Mouse (Mus musculus) neural tube, embryonic 14.5 days (tissue): ENCODE measurements around the gene Neurog1. TPM values are rescaled to one million over a fixed set of nuclear protein-coding genes. Genes with fewer than 3 reads are reported as not detected.

Source experiments
- ATAC-seq: fragments of 200-750 bp; cut with Nextera tagmentation; 2 replicates; pipeline ENCODE4 v1.8.0; 2017; ENCODE audit warnings: low read depth, mild to moderate bottlenecking, moderate TSS enrichment, moderate library complexity
- H3K27ac ChIP-seq: fragments of 300-500 bp; sonication (generic); 2 replicates; pipeline ENCODE4 v1.5.1; 2014; ENCODE audit warnings: low read depth, mild to moderate bottlenecking, control low read depth, low read length, moderate library complexity, mixed read lengths
- H3K27me3 ChIP-seq: fragments of 300-500 bp; sonication (generic); 2 replicates; pipeline ENCODE4 v1.6.1; 2014; ENCODE audit warnings: low read length; ENCODE audit not compliant: control insufficient read depth, insufficient read depth
- H3K36me3 ChIP-seq: fragments of 300-500 bp; sonication (generic); 2 replicates; pipeline ENCODE4 v1.6.1; 2014; ENCODE audit warnings: low read length, mixed read lengths; ENCODE audit not compliant: control insufficient read depth, insufficient read depth
- H3K4me1 ChIP-seq: fragments of 300-500 bp; sonication (generic); 2 replicates; pipeline ENCODE4 v1.6.1; 2014; ENCODE audit warnings: low read length; ENCODE audit not compliant: control insufficient read depth, insufficient read depth
- H3K4me2 ChIP-seq: fragments of 300-500 bp; sonication (generic); 2 replicates; pipeline ENCODE4 v1.6.1; 2014; ENCODE audit warnings: mild to moderate bottlenecking, low read depth, low read length, control low read depth
- H3K4me3 ChIP-seq: fragments of 300-500 bp; sonication (generic); 2 replicates; pipeline ENCODE4 v1.5.1; 2014; ENCODE audit warnings: low read depth, low read length, control low read depth, mixed read lengths
- H3K9ac ChIP-seq: fragments of 300-500 bp; sonication (generic); replicated peaks from 2 replicates; pipeline ENCODE4 v1.6.1; 2014; ENCODE audit warnings: low read depth, mild to moderate bottlenecking, control low read depth, low read length, mixed read lengths
- H3K9me3 ChIP-seq: fragments of 300-500 bp; sonication (generic); 2 replicates; pipeline ENCODE4 v1.6.1; 2016; ENCODE audit warnings: low read length; ENCODE audit not compliant: control insufficient read depth
- WGBS: fragments of 180-500 bp; shearing (Covaris S2); extraction: QIAGEN DNeasy Blood & Tissue Kit; methylation state at CpG from one replicate; pipeline ENCODE4 v1.1.7; 2014; 5-methylcytosine and 5-hydroxymethylcytosine counted together
- polyA plus RNA-seq: library from polyadenylated mRNA; unstranded; fragments of >200 nt; fragmentation: Nextera tagmentation; extraction: Ambion mirVana; gene quantifications from 2 replicates; pipeline ENCODE4 v1.2.1, GENCODE M21; 2014

Neurog1 gene
- polyA plus RNA-seq, 1 experiment from 2014 or later: 0.16 TPM

DNA sequence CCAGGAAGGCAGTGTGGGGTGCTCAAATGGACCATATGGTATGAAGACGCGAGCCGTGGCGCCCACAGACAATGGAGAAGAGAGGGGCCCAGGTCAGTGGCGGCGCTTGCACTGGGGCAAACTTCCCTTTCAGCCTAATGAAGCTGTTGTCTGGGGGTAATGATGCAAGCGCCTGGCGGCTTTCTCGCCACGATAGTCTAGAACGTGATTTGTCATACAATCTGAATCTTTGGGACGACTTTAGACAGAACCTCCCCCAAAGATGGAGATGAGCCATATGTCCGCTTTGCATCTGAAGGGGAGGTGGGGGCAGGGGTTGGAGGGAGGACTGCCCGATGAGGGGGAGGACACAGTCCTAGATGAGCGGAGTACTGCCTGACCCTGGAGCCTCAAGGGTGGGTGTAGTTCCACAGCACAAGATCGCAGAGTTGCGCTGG, 8.4 kb upstream of the Neurog1 start:
- Histone ChIP-seq H3K4me3 (no peak overlapping the region), H3K27ac (no peak overlapping the region), H3K27me3 (peaks cover 69% of the 10 kb centered on the region), H3K9me3 (no peaks in the 10 kb centered on the region), H3K9ac (no peak overlapping the region), H3K36me3 (no peaks in the 10 kb centered on the region), H3K4me1 (0 out of 2 replicates have a peak, but pooled peaks cover 3% of the 10 kb centered on the region), H3K4me2 (no peak overlapping the region)
- peak; percentile 9; the same call in 1 of the 2 replicates for ATAC-seq
- WGBS: 0% methylated on average over 17 of the region's 17 CpGs

- Histone ChIP-seq H3K27ac (no peak overlapping the region), H3K9me3 (no peaks in the 10 kb centered on the region), H3K4me1 (0 out of 2 replicates have a peak, but pooled peaks cover 3% of the 10 kb centered on the region), H3K36me3 (no peaks in the 10 kb centered on the region), H3K9ac (no peak overlapping the region), H3K27me3 (peaks cover 72% of the 10 kb centered on the region), H3K4me3 (no peak overlapping the region), H3K4me2 (no peak overlapping the region)
- WGBS: 4% methylated on average over 5 of the region's 5 CpGs
- no peak for ATAC-seq
These were observed 7.9 kb upstream of the Neurog1 start for GRCm38 (mm10) chr13:56259926-56260250.

GRCm38 (mm10) chr13:56259021-56259925, 7.3 kb upstream of the Neurog1 start:
- ATAC-seq: no peak
- Histone ChIP-seq H3K9me3 (no peaks in the 10 kb centered on the region), H3K4me2 (peak overlapping the region; percentile 50), H3K4me1 (0 out of 2 replicates have a peak, but pooled peaks cover 3% of the 10 kb centered on the region), H3K36me3 (no peaks in the 10 kb centered on the region), H3K27me3 (peaks cover 71% of the 10 kb centered on the region), H3K4me3 (peak overlapping the region; percentile 24), H3K27ac (no peak overlapping the region), H3K9ac (no peak overlapping the region)
- WGBS: under 1% methylated on average over 49 of the region's 55 CpGs

DNA sequence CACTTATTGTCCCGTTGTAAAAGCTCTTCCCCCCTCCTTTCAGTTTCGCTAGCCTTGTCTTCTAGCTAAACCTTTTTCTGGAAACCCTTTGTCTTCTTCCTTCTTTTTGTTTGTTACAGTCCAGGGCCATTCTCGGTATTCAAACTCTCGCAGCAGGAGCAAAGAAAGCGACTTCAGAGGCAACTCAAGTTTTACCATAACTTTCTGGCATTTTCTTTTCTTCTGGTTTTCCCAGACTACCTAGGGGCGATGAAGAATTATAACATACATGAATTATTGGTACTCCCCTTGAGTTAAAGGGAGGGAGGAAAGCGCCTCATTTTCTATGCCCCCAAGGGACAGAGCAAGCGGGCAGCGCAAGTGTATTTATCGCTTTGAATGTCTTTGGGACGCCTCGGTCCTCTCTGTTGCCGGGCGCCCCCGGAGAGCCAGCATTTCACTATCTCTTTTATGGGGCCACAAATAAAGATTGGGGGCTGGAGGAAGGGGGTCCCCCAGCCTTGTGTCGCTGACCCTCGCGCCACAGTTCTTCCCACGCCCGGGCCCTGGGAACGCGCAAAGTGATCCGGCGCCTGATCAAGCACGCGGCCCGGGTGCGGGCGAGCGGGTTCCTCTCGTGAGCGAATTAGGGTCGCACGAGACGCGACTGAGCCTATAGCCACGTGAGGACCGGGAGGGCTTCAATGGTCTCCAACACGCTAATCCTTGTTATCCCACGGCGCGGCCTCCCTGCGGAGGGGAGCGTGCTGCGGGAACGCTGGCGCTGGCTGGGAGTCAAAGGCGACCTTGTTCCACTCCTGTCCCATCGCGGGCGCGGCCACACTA, 6.4 kb upstream of the Neurog1 start:
- no peaks in the 10 kb centered on the region for H3K9me3 ChIP-seq
- WGBS: under 1% methylated on average over 52 of the region's 52 CpGs
- H3K4me3 ChIP-seq: peak overlapping the region; percentile 24
- no peak for ATAC-seq
- H3K9ac ChIP-seq: no peak overlapping the region
- H3K4me1 ChIP-seq: 0 out of 2 replicates have a peak, but pooled peaks cover 3% of the 10 kb centered on the region
- no peaks in the 10 kb centered on the region for H3K36me3 ChIP-seq
- no peak overlapping the region for H3K27ac ChIP-seq
- peak overlapping the region; percentile 50 for H3K4me2 ChIP-seq
- peaks cover 74% of the 10 kb centered on the region for H3K27me3 ChIP-seq

GRCm38 (mm10) chr13:56257469-56258153, 5.6 kb upstream of the Neurog1 start:
- WGBS: 3% methylated on average over 12 of the region's 12 CpGs
- Histone ChIP-seq H3K27ac (no peak overlapping the region), H3K4me2 (no peak overlapping the region), H3K27me3 (peaks cover 80% of the 10 kb centered on the region), H3K36me3 (no peaks in the 10 kb centered on the region), H3K4me3 (no peak overlapping the region), H3K9me3 (no peaks in the 10 kb centered on the region), H3K9ac (no peak overlapping the region), H3K4me1 (0 out of 2 replicates have a peak, but pooled peaks cover 3% of the 10 kb centered on the region)
- ATAC-seq: no peak

GRCm38 (mm10) chr13:56256716-56257299, 4.8 kb upstream of the Neurog1 start:
- H3K4me1 ChIP-seq: peaks cover 8% of the 10 kb centered on the region; the same call in 1 of the 2 replicates
- H3K9ac ChIP-seq: no peak overlapping the region
- no peak overlapping the region for H3K4me2 ChIP-seq
- no peaks in the 10 kb centered on the region for H3K36me3 ChIP-seq
- H3K4me3 ChIP-seq: no peak overlapping the region
- WGBS: 5% methylated on average over 14 of the region's 14 CpGs
- H3K27ac ChIP-seq: no peak overlapping the region
- no peak for ATAC-seq
- no peaks in the 10 kb centered on the region for H3K9me3 ChIP-seq
- peaks cover 81% of the 10 kb centered on the region for H3K27me3 ChIP-seq

DNA sequence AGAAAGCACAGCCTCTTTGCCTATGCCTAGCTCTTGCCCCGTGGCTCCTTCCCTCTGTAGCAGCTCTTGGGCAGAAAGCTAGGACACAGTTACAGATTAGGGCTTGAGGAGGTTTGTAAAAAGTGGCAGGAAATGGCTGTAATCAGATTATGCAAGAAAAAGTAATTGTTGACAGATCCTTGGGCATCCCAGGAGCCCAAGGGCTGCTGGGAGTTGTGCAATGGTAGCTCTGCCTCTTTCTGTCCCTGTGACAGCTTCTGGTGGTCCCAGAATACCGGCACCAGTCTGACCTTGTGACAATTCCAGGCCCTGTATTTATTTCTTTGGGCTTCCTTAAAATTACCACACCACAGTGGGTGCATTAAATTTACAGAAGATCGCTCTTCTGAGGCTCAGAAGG, 1.4 kb upstream of the Neurog1 start:
- Histone ChIP-seq H3K27me3 (peaks cover 83% of the 10 kb centered on the region), H3K36me3 (no peaks in the 10 kb centered on the region), H3K27ac (no peak overlapping the region), H3K4me2 (no peak overlapping the region), H3K9me3 (no peaks in the 10 kb centered on the region), H3K9ac (no peak overlapping the region), H3K4me1 (peaks cover 8% of the 10 kb centered on the region; the same call in 1 of the 2 replicates), H3K4me3 (no peak overlapping the region)
- 14% methylated on average over 3 of the region's 3 CpGs for WGBS
- ATAC-seq: no peak

GRCm38 (mm10) chr13:56252783-56253182, 820 bp upstream of the Neurog1 start:
- H3K9ac ChIP-seq: no peak overlapping the region
- peaks cover 8% of the 10 kb centered on the region; the same call in 1 of the 2 replicates for H3K4me1 ChIP-seq
- no peak overlapping the region; the same call in 1 of the 2 replicates for H3K4me3 ChIP-seq
- ATAC-seq: 0 out of 2 replicates have a peak, but pooled peaks have one; percentile 19
- no peaks in the 10 kb centered on the region for H3K36me3 ChIP-seq
- 3% methylated on average over 8 of the region's 8 CpGs for WGBS
- peaks cover 81% of the 10 kb centered on the region for H3K27me3 ChIP-seq
- no peak overlapping the region for H3K27ac ChIP-seq
- no peak overlapping the region; the same call in 1 of the 2 replicates for H3K4me2 ChIP-seq
- no peaks in the 10 kb centered on the region for H3K9me3 ChIP-seq
